Mouse (Mus musculus): ENCODE data around the gene Zc3h8. TPM values are rescaled to one million over a fixed set of nuclear protein-coding genes. Genes with fewer than 3 reads are reported as not detected.
A peak's percentile ranks its signal among the peaks of the same experiment; 100 is the strongest.

The Zc3h8 gene
- polyA plus RNA-seq (2016; fragmentation: Nextera tagmentation; extraction: Ambion mirVana) = 10.3 and 10.6 TPM in 2 replicates

DNA sequence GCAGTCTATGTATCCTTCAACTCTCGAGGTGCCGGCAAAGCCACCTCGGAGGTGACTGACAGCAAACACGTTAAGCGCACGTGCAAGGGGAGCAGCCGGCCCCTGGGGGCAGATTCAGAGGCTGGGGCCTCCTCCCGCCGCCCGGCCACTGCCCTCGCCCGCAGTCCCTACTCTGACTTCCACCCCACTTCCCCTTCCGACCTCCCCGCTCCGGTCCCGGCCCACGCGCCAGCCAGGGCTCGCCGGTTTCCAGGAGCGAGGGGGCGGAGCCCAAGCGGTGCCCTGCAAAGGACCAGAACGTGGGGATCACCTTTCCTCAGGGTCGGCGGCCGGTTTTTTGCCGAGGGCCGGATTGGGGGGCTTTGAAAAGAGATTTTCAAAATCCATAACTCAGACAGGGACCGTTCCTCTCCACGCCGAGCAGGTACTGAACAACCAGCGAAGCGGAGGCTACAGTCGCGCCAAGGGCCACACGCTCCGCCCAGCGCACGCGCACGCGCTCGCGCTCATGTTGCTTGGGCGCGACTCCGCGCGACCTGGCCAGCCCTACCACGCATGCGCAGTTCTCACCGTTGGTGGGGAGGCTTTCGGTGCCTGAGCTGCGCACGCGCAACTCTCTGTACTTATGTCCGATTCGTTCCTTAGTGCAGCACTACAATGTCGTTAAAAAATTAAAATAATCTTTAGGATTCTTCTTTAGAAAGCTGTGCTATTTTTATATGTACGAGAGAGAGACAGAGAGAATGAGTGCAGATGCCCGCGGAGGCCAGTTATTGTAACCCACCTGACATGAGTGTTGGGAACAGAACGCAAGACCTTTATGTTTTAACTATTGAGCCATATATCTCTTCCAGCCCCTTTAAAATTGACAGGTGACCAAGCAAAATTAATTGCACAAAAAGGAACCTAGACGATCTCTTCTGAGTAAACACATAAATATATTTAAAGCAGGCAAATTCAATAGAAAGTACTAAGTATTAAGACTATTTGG is at the start of gene Zc3h8:
TSS of gene Zc3h8 (minus strand) at position 540 of the 991 bp plus-strand sequence.
- DNase-seq (ENCODE audit: extremely low spot score, low spot score) = peak; percentile 95
- H3K4me3 ChIP-seq = peak within 1 kb of the TSS; percentile 83
- H3K9me3 ChIP-seq = no peaks in the 10 kb centered on the region
- peaks cover 9% of the 10 kb centered on the region; the same call in 1 of the 2 replicates for H3K36me3 ChIP-seq (replicated peaks)
- peak within 1 kb of the TSS; percentile 93 for H3K27ac ChIP-seq
- WGBS = 2% methylated on average over 65 of the region's 65 CpGs
- no peaks in the 10 kb centered on the region for H3K27me3 ChIP-seq (ENCODE audit: poor library complexity, severe bottlenecking)
- peaks cover 12% of the 10 kb centered on the region for H3K4me1 ChIP-seq

GRCm38 (mm10) chr2:128984746-128985145 is 40.9 kb upstream of the Zc3h8 start:
- no peak for DNase-seq (ENCODE audit: extremely low spot score, low spot score)
- Histone ChIP-seq H3K4me1 (peaks cover 8% of the 10 kb centered on the region), H3K27me3 (ENCODE audit: poor library complexity, severe bottlenecking) (no peaks in the 10 kb centered on the region), H3K9me3 (no peaks in the 10 kb centered on the region), H3K27ac (no peak overlapping the region), H3K36me3 (replicated peaks) (no peaks in the 10 kb centered on the region), H3K4me3 (no peak overlapping the region)
- WGBS = 95% methylated on average over 3 of the region's 3 CpGs

DNA sequence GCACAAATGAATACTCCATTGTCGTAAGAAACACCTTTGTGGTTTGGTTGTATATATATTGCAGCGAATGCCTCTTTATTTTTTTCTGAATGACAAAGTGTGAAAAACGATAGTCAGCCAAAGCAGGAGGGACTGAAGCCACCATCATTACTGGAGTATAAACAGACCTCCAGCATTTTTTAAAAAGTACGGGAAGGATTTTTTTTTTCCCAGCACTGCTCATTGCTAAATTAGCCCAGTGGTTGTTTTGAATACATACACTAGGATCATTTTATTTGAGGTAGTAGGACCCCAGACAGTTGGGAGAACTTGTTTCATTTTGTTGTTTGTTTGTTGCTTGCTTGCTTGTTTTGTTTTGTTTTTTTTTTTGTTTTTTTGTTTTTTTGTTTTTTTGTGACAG is 31.7 kb upstream of the Zc3h8 start:
- H3K27ac ChIP-seq = no peak overlapping the region
- 84% methylated on average over 4 of the region's 4 CpGs for WGBS
- no peaks in the 10 kb centered on the region for H3K27me3 ChIP-seq (ENCODE audit: poor library complexity, severe bottlenecking)
- H3K4me3 ChIP-seq = no peak overlapping the region
- DNase-seq (ENCODE audit: extremely low spot score, low spot score) = no peak
- no peaks in the 10 kb centered on the region for H3K36me3 ChIP-seq (replicated peaks)
- peaks cover under 1% of the 10 kb centered on the region for H3K4me1 ChIP-seq
- H3K9me3 ChIP-seq = no peaks in the 10 kb centered on the region

DNA sequence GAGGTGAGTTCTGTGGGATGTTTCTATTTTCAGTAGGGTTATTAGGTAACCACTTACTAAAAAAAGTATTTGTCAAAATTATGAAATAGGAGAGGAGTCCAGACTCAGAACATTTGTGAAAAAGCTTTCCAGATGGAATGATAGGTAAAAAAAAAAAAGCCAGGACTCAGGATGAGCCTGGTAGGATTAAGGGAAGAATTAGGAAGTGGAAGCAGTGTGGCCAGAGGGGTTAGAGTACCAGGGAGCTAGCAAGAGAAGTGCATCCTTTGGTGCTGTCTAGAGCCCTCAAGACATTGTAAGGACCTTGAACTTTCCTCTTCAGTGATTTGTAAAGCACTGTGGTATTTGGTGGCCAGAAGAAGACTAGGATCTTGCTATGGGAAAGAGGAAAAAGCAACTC is 28.4 kb upstream of the Zc3h8 start:
- no peak overlapping the region for H3K27ac ChIP-seq
- DNase-seq (ENCODE audit: extremely low spot score, low spot score) = no peak
- H3K27me3 ChIP-seq (ENCODE audit: poor library complexity, severe bottlenecking) = no peaks in the 10 kb centered on the region
- no peaks in the 10 kb centered on the region for H3K36me3 ChIP-seq (replicated peaks)
- H3K4me1 ChIP-seq = peaks cover 13% of the 10 kb centered on the region
- no peak overlapping the region for H3K4me3 ChIP-seq
- no peaks in the 10 kb centered on the region for H3K9me3 ChIP-seq

GRCm38 (mm10) chr2:128968475-128969083 is 24.7 kb upstream of the Zc3h8 start:
- DNase-seq (ENCODE audit: extremely low spot score, low spot score) = no peak
- H3K4me1 ChIP-seq = peaks cover 30% of the 10 kb centered on the region
- H3K27ac ChIP-seq = peak overlapping the region; percentile 100
- H3K4me3 ChIP-seq = peak overlapping the region; percentile 88
- H3K27me3 ChIP-seq (ENCODE audit: poor library complexity, severe bottlenecking) = no peaks in the 10 kb centered on the region
- H3K9me3 ChIP-seq = no peaks in the 10 kb centered on the region
- no peaks in the 10 kb centered on the region for H3K36me3 ChIP-seq (replicated peaks)

DNA sequence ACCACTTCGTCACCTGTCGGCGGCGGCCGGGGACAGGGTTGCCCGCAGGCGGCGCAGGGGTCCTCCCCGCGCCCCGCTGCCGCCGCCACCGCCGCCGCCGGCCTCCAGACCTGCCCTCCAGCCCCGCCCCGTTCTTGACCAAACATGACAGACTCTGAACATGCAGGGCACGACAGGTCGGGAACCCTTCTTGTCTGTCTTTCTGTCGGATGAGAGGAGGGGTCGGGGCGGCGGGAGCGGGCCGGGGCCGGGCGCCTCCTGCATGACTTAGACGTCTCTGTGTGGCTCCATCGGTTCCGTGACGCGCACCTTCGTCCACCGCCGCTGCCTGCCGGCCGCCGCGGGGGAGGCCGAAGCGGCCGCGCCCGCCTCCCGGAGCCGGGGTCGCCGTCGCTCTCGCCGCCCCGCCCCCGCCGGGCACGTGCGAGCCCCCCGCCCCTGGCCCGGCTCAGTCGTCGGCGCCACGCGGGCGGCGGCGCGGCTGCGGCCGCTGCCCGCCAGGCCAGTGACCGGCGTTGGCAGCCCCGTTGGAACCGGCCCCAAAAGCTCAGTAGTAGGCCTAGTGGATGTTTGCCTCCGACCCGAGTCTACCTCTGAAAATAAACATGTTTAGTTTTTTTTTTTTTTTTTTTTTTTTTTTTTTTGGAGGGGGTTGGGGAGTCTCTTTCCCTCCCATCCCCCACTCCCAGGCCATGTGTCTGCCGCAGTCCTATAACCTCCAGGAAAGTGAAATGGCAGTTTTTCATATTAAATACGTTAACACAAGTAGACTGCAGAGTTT is 24.0 kb upstream of the Zc3h8 start, which contains the start of gene Gm10762:
TSS of gene Gm10762 (minus strand) at position 65 of the 781 bp plus-strand sequence.
- peaks cover 30% of the 10 kb centered on the region for H3K4me1 ChIP-seq
- no peaks in the 10 kb centered on the region for H3K27me3 ChIP-seq (ENCODE audit: poor library complexity, severe bottlenecking)
- H3K9me3 ChIP-seq = no peaks in the 10 kb centered on the region
- peak within 1 kb of the TSS; percentile 100 for H3K27ac ChIP-seq
- under 1% methylated on average over 80 of the region's 80 CpGs for WGBS
- H3K36me3 ChIP-seq (replicated peaks) = no peaks in the 10 kb centered on the region
- peak within 1 kb of the TSS; percentile 88 for H3K4me3 ChIP-seq
- DNase-seq (ENCODE audit: extremely low spot score, low spot score) = peak; percentile 87

- H3K4me3 ChIP-seq = peak within 1 kb of the TSS; percentile 88
- DNase-seq (ENCODE audit: extremely low spot score, low spot score) = peak; percentile 99
- peak within 1 kb of the TSS; percentile 100 for H3K27ac ChIP-seq
- H3K9me3 ChIP-seq = no peaks in the 10 kb centered on the region
- peaks cover 30% of the 10 kb centered on the region for H3K4me1 ChIP-seq
- 1% methylated on average over 65 of the region's 65 CpGs for WGBS
- no peaks in the 10 kb centered on the region for H3K27me3 ChIP-seq (ENCODE audit: poor library complexity, severe bottlenecking)
- no peaks in the 10 kb centered on the region for H3K36me3 ChIP-seq (replicated peaks)
These were observed 23.0 kb upstream of the Zc3h8 start, which contains the start of gene Zc3h6 for GRCm38 (mm10) chr2:128966641-128967580. Zc3h6 (plus strand) TSS chr2:128967402.

DNA sequence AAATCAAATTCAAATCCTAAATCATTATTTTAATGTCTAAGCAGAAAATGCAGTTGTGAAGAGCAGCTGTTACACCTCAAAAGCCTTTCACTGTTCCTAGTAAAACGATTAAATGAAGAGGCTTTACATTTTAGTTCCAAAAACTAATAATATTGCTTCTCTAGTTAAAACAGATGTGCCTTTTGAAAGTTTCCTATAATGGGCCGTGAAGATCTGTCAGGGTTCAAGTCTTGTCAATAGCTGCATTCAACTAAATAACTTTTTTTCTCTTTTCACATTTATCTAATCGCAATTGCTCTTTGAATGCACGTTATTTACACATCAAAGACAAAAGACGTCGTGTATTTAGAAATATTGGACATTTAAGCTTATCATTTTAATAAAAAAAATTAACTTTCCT is 22.4 kb upstream of the Zc3h8 start:
- H3K27me3 ChIP-seq (ENCODE audit: poor library complexity, severe bottlenecking) = no peaks in the 10 kb centered on the region
- peak overlapping the region; percentile 88 for H3K4me3 ChIP-seq
- peak overlapping the region; percentile 100 for H3K27ac ChIP-seq
- peaks cover 30% of the 10 kb centered on the region for H3K4me1 ChIP-seq
- 21% methylated on average over 6 of the region's 6 CpGs for WGBS
- H3K36me3 ChIP-seq (replicated peaks) = no peaks in the 10 kb centered on the region
- H3K9me3 ChIP-seq = no peaks in the 10 kb centered on the region
- no peak for DNase-seq (ENCODE audit: extremely low spot score, low spot score)

DNA sequence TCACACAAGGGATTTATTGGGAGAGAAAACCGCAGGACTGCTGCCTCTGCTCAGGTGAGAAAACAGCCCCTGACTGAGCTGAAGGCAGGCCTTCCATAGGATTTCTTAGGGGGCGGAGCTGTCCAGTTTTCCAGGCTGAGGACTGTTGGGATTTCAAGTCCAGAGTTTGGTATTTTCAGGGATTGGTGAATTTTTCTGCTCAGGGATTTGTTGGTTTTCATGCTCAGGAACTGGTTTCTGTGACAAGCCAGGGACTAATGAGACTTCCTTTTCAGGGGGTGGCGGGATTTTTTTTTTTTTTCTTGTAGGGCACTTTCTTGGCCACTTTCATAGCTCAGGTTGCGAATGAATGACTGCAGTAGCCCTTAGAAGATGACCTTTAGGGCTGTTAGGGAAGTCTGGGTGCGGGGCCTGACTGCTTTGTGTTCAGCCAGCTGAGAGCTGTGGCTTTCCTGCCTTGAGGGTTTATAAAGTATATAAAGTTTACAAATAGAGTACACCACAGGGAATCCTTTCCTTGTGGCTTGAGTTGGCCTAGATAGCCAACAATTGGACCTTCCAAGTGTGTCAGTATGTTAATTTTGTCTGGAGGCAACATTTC is 21.7 kb upstream of the Zc3h8 start:
- H3K4me3 ChIP-seq = peak overlapping the region; percentile 88
- H3K9me3 ChIP-seq = no peaks in the 10 kb centered on the region
- H3K27ac ChIP-seq = peak overlapping the region; percentile 100
- 46% methylated on average over 5 of the region's 5 CpGs for WGBS
- DNase-seq (ENCODE audit: extremely low spot score, low spot score) = peak; percentile 22
- peaks cover 30% of the 10 kb centered on the region for H3K4me1 ChIP-seq
- no peaks in the 10 kb centered on the region for H3K36me3 ChIP-seq (replicated peaks)
- H3K27me3 ChIP-seq (ENCODE audit: poor library complexity, severe bottlenecking) = no peaks in the 10 kb centered on the region

DNA sequence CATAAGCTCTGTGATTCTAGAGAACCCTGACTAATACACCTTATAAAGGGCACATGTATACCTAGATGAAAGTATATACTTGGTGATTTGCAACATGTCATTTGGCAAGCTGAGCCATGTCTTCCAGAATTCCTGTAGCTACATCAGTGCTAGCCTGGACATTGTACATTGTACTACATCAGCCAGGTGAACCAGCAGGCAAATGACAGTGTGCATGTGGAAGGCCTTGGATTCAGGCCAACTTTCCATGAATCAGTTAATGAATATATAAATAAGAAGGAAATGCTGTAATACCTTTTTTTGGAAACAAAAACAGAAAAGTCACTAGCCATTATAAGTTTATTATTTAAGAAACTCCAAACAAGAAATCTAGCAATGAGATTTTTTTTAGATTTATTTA is 10.3 kb upstream of the Zc3h8 start:
- H3K36me3 ChIP-seq (replicated peaks) = no peaks in the 10 kb centered on the region
- DNase-seq (ENCODE audit: extremely low spot score, low spot score) = no peak
- no peak overlapping the region for H3K27ac ChIP-seq
- no peaks in the 10 kb centered on the region for H3K4me1 ChIP-seq
- no peaks in the 10 kb centered on the region for H3K9me3 ChIP-seq
- no peak overlapping the region for H3K4me3 ChIP-seq
- H3K27me3 ChIP-seq (ENCODE audit: poor library complexity, severe bottlenecking) = no peaks in the 10 kb centered on the region

GRCm38 (mm10) chr2:128947962-128948588 is 4.2 kb upstream of the Zc3h8 start:
- 34% methylated on average over 6 of the region's 6 CpGs for WGBS
- no peaks in the 10 kb centered on the region for H3K27me3 ChIP-seq (ENCODE audit: poor library complexity, severe bottlenecking)
- no peaks in the 10 kb centered on the region for H3K36me3 ChIP-seq (replicated peaks)
- no peaks in the 10 kb centered on the region for H3K9me3 ChIP-seq
- H3K27ac ChIP-seq = no peak overlapping the region
- DNase-seq (ENCODE audit: extremely low spot score, low spot score) = peak; percentile 17
- H3K4me3 ChIP-seq = no peak overlapping the region
- H3K4me1 ChIP-seq = peaks cover 6% of the 10 kb centered on the region
